Mouse (Mus musculus) bone marrow macrophage, adult 2 months (primary cell): Measurements from ENCODE around the gene Tdrd5.

ENCODE experiments used
- CTCF ChIP-seq: IDR thresholded peaks from 2 replicates; pipeline ENCODE4 v1.5.1; 2012; ENCODE audit warnings: low read depth, mild to moderate bottlenecking, low read length, moderate library complexity
- POLR2A ChIP-seq: IDR thresholded peaks from 2 replicates; pipeline ENCODE4 v1.6.1; 2012; ENCODE audit warnings: mild to moderate bottlenecking, low read depth, low read length, borderline replicate concordance

GRCm38 (mm10) chr1:156349031-156349430 lies 45.6 kb upstream of the Tdrd5 start:
- no peak for TF ChIP-seq CTCF
- TF ChIP-seq POLR2A = no peak
